20 mouse cellular contexts compared by ENCODE assay signal in genomic region chr2:22149721-22150120, GRCm38 (mm10).
A peak's percentile ranks its signal among the peaks of the same experiment; 100 is the strongest.
DNase-seq lines count a peak whose midpoint lies in the region; ATAC-seq lines count a peak whose summit lies in the region.
"Had no signal": no experiment of that assay in that cellular context is flagged by ENCODE, and none has a peak within 500 bp of the region (broad histone marks: within the 10 kb centered on the region; RNA-seq: fewer than 3 reads in every experiment).

No protein-coding gene starts in this region.

- DNase-seq in neural tube, embryonic 11.5 days (ENCODE audit: low spot score): no peak
- no peak for DNase-seq in heart, embryonic 10.5 days (ENCODE audit: low spot score)
- DNase-seq in kidney, adult 11 months: no peak
- DNase-seq: adrenal gland, postnatal 14 days; cerebellum, adult 8-10 months; heart, adult 11 months; kidney, adult 2 months; kidney, postnatal 25 days; liver, embryonic 13.5 days; lung, postnatal 10 days; right cerebral cortex, postnatal 4 days; thymus, postnatal 25 days had no signal

- no peak overlapping the region for H3K27ac ChIP-seq in neural tube, embryonic 11.5 days (ENCODE audit: low read depth, low read length)
- no peak overlapping the region for H3K27ac ChIP-seq in neural tube, embryonic 15.5 days (replicated peaks)
- H3K27ac ChIP-seq in hindbrain, embryonic 13.5 days: no peak overlapping the region
- H3K27ac ChIP-seq in midbrain, embryonic 13.5 days: no peak overlapping the region
- H3K27ac ChIP-seq in heart, embryonic 10.5 days: no peak overlapping the region
- no peak overlapping the region for H3K27ac ChIP-seq in intestine, embryonic 15.5 days
- H3K27ac ChIP-seq: embryonic facial prominence, embryonic 15.5 days; forebrain, embryonic 12.5 days; left cerebral cortex, adult 2 months; liver, embryonic 13.5 days had no signal

- H3K27me3 ChIP-seq in neural tube, embryonic 11.5 days (ENCODE audit: control insufficient read depth, insufficient read depth, low read length): no peaks in the 10 kb centered on the region
- no peaks in the 10 kb centered on the region for H3K27me3 ChIP-seq in neural tube, embryonic 15.5 days (replicated peaks)
- no peaks in the 10 kb centered on the region for H3K27me3 ChIP-seq in hindbrain, embryonic 13.5 days
- no peaks in the 10 kb centered on the region for H3K27me3 ChIP-seq in midbrain, embryonic 13.5 days
- H3K27me3 ChIP-seq in heart, embryonic 10.5 days (ENCODE audit: insufficient read depth, poor library complexity, severe bottlenecking): no peaks in the 10 kb centered on the region
- H3K27me3 ChIP-seq in intestine, embryonic 15.5 days (replicated peaks): no peaks in the 10 kb centered on the region
- H3K27me3 ChIP-seq: embryonic facial prominence, embryonic 15.5 days; forebrain, embryonic 12.5 days; liver, embryonic 13.5 days; megakaryocyte, embryonic 14.5 days had no signal

- ATAC-seq in neural tube, embryonic 11.5 days (ENCODE audit: insufficient read depth, low FRiP score, low TSS enrichment): peak; percentile 59; the same call in 1 of the 2 replicates
- ATAC-seq in neural tube, embryonic 15.5 days (ENCODE audit: low FRiP score): no peak
- ATAC-seq in hindbrain, embryonic 13.5 days (ENCODE audit: low FRiP score): peak; percentile 59
- peak; percentile 86 for ATAC-seq in midbrain, embryonic 13.5 days
- no peak for ATAC-seq in intestine, embryonic 15.5 days

- H3K4me3 ChIP-seq in neural tube, embryonic 11.5 days (ENCODE audit: low read depth, low read length): no peak overlapping the region
- H3K4me3 ChIP-seq in neural tube, embryonic 15.5 days (replicated peaks): no peak overlapping the region
- no peak overlapping the region for H3K4me3 ChIP-seq in hindbrain, embryonic 13.5 days
- H3K4me3 ChIP-seq in midbrain, embryonic 13.5 days (replicated peaks): no peak overlapping the region
- H3K4me3 ChIP-seq in heart, embryonic 10.5 days: no peak overlapping the region
- no peak overlapping the region for H3K4me3 ChIP-seq in intestine, embryonic 15.5 days (replicated peaks)
- H3K4me3 ChIP-seq: embryonic facial prominence, embryonic 15.5 days; forebrain, embryonic 12.5 days; left cerebral cortex, adult 2 months; liver, embryonic 13.5 days; megakaryocyte, embryonic 14.5 days had no signal

- H3K36me3 ChIP-seq in neural tube, embryonic 11.5 days (ENCODE audit: control insufficient read depth, insufficient read depth, low read length): no peaks in the 10 kb centered on the region
- H3K36me3 ChIP-seq in neural tube, embryonic 15.5 days: no peaks in the 10 kb centered on the region
- no peaks in the 10 kb centered on the region for H3K36me3 ChIP-seq in hindbrain, embryonic 13.5 days
- H3K36me3 ChIP-seq in midbrain, embryonic 13.5 days: no peaks in the 10 kb centered on the region
- H3K36me3 ChIP-seq in heart, embryonic 10.5 days: no peaks in the 10 kb centered on the region
- H3K36me3 ChIP-seq in intestine, embryonic 15.5 days: no peaks in the 10 kb centered on the region
- H3K36me3 ChIP-seq: embryonic facial prominence, embryonic 15.5 days; forebrain, embryonic 12.5 days; liver, embryonic 13.5 days had no signal

- H3K9ac ChIP-seq in neural tube, embryonic 11.5 days (ENCODE audit: low read length): no peak overlapping the region
- no peak overlapping the region for H3K9ac ChIP-seq in neural tube, embryonic 15.5 days (replicated peaks)
- no peak overlapping the region for H3K9ac ChIP-seq in hindbrain, embryonic 13.5 days
- no peak overlapping the region for H3K9ac ChIP-seq in midbrain, embryonic 13.5 days (replicated peaks)
- no peak overlapping the region for H3K9ac ChIP-seq in intestine, embryonic 15.5 days
- H3K9ac ChIP-seq: embryonic facial prominence, embryonic 15.5 days; forebrain, embryonic 12.5 days; liver, embryonic 13.5 days had no signal

- peaks cover 3% of the 10 kb centered on the region; the same call in 1 of the 2 replicates for H3K4me1 ChIP-seq in neural tube, embryonic 11.5 days (ENCODE audit: control insufficient read depth, insufficient read depth, low read length)
- 0 out of 2 replicates have a peak, but pooled peaks cover 3% of the 10 kb centered on the region for H3K4me1 ChIP-seq in neural tube, embryonic 15.5 days
- peaks cover 3% of the 10 kb centered on the region; the same call in 1 of the 2 replicates for H3K4me1 ChIP-seq in hindbrain, embryonic 13.5 days (replicated peaks)
- H3K4me1 ChIP-seq in midbrain, embryonic 13.5 days (replicated peaks): peaks cover 16% of the 10 kb centered on the region
- no peaks in the 10 kb centered on the region for H3K4me1 ChIP-seq in heart, embryonic 10.5 days
- H3K4me1 ChIP-seq in intestine, embryonic 15.5 days (replicated peaks): no peaks in the 10 kb centered on the region
- H3K4me1 ChIP-seq: embryonic facial prominence, embryonic 15.5 days; liver, embryonic 13.5 days; megakaryocyte, embryonic 14.5 days had no signal

- no peak overlapping the region for H3K4me2 ChIP-seq in neural tube, embryonic 11.5 days (ENCODE audit: low read depth)
- no peak overlapping the region for H3K4me2 ChIP-seq in neural tube, embryonic 15.5 days
- no peak overlapping the region for H3K4me2 ChIP-seq in hindbrain, embryonic 13.5 days
- no peak overlapping the region for H3K4me2 ChIP-seq in midbrain, embryonic 13.5 days (replicated peaks)
- H3K4me2 ChIP-seq in intestine, embryonic 15.5 days (replicated peaks): no peak overlapping the region
- H3K4me2 ChIP-seq: embryonic facial prominence, embryonic 15.5 days; forebrain, embryonic 12.5 days; liver, embryonic 13.5 days had no signal

- no peaks in the 10 kb centered on the region for H3K9me3 ChIP-seq in neural tube, embryonic 11.5 days (ENCODE audit: control insufficient read depth, low read length)
- no peaks in the 10 kb centered on the region for H3K9me3 ChIP-seq in neural tube, embryonic 15.5 days (replicated peaks)
- H3K9me3 ChIP-seq in hindbrain, embryonic 13.5 days: no peaks in the 10 kb centered on the region
- no peaks in the 10 kb centered on the region for H3K9me3 ChIP-seq in midbrain, embryonic 13.5 days
- H3K9me3 ChIP-seq in heart, embryonic 10.5 days: no peaks in the 10 kb centered on the region
- no peaks in the 10 kb centered on the region for H3K9me3 ChIP-seq in intestine, embryonic 15.5 days
- H3K9me3 ChIP-seq: embryonic facial prominence, embryonic 15.5 days; forebrain, embryonic 12.5 days; liver, embryonic 13.5 days; megakaryocyte, embryonic 14.5 days had no signal

- WGBS in neural tube, embryonic 11.5 days: 23% methylated on average over 2 of the region's 2 CpGs
- 10% methylated on average over 2 of the region's 2 CpGs for WGBS in neural tube, embryonic 15.5 days
- WGBS in hindbrain, embryonic 13.5 days: 5% methylated on average over 2 of the region's 2 CpGs
- WGBS in midbrain, embryonic 13.5 days: 6% methylated on average over 2 of the region's 2 CpGs
- 33% methylated on average over 2 of the region's 2 CpGs for WGBS in heart, embryonic 10.5 days
- 35% methylated on average over 2 of the region's 2 CpGs for WGBS in intestine, embryonic 15.5 days

Comparison
In these comparisons a context has a peak if more than half of its experiments do, and no peak if none do; other contexts are left out.
1. ATAC-seq: peak in neural tube, embryonic 11.5 days (single experiment), hindbrain, embryonic 13.5 days (single experiment) and midbrain, embryonic 13.5 days (single experiment); none in neural tube, embryonic 15.5 days (single experiment) and intestine, embryonic 15.5 days (single experiment).